Mouse (Mus musculus) adrenal gland, adult 2 months (tissue): ENCODE measurements around the gene Gm10073. TPM values are rescaled to one million over a fixed set of nuclear protein-coding genes. Genes with fewer than 3 reads are reported as not detected.
"Not testable (repeated sequence)": the region's sequence is repeated elsewhere in the genome, so short reads cannot be mapped to it uniquely, and the experiment has no call there.

Experiments
- DNase-seq: peaks from one replicate; pipeline ENCODE4 v3.0.0; 2021
- polyA plus RNA-seq: library from polyadenylated mRNA; depleted of rRNA; stranded (reverse); fragments of >200 nt; gene quantifications from 2 replicates; pipeline ENCODE4 v1.2.3, GENCODE M21; 2012
- total RNA-seq, 2 experiments: library from RNA; stranded (reverse); gene quantifications; 2 replicates each; pipeline ENCODE4 v1.2.3; 2021

The Gm10073 gene
- total and polyA plus RNA-seq, 3 experiments = 65.3 to 145 (median 71.9) TPM

- DNase-seq = no peak
Observed at GRCm38 (mm10) chr8:106599265-106599979, 26.2 kb upstream of the Gm10073 start.

- DNase-seq = no peak
Observed at GRCm38 (mm10) chr8:106597067-106597466, 23.8 kb upstream of the Gm10073 start.

- not testable (repeated sequence) for DNase-seq
Observed at GRCm38 (mm10) chr8:106595623-106596022, 22.4 kb upstream of the Gm10073 start.

- no peak for DNase-seq
Observed at GRCm38 (mm10) chr8:106592458-106592857, 19.2 kb upstream of the Gm10073 start.

- no peak for DNase-seq
Observed at GRCm38 (mm10) chr8:106588443-106589431, 15.5 kb upstream of the Gm10073 start.

GRCm38 (mm10) chr8:106586896-106587295 lies 13.6 kb upstream of the Gm10073 start:
- no peak for DNase-seq

- DNase-seq = no peak
Observed at GRCm38 (mm10) chr8:106585671-106586037, 12.4 kb upstream of the Gm10073 start.

GRCm38 (mm10) chr8:106584942-106585670 lies 11.8 kb upstream of the Gm10073 start:
- DNase-seq = no peak

- DNase-seq = no peak
Observed at GRCm38 (mm10) chr8:106581344-106582088, 8.3 kb upstream of the Gm10073 start.

- DNase-seq = no peak
Observed at GRCm38 (mm10) chr8:106579510-106579909, 6.2 kb upstream of the Gm10073 start.

GRCm38 (mm10) chr8:106576849-106577555 lies 3.7 kb upstream of the Gm10073 start:
- DNase-seq = peak; percentile 64

GRCm38 (mm10) chr8:106574283-106574682 lies 1.0 kb upstream of the Gm10073 start:
- no peak for DNase-seq

GRCm38 (mm10) chr8:106572175-106572574 lies 1.1 kb downstream of the Gm10073 start:
- not testable (repeated sequence) for DNase-seq

- no peak for DNase-seq
Observed at GRCm38 (mm10) chr8:106571551-106572172, 1.6 kb downstream of the Gm10073 start.

GRCm38 (mm10) chr8:106570386-106570785 lies 2.9 kb downstream of the Gm10073 start:
- no peak for DNase-seq

GRCm38 (mm10) chr8:106569006-106569405 lies 4.3 kb downstream of the Gm10073 start:
- DNase-seq = no peak

- DNase-seq = no peak
Observed at GRCm38 (mm10) chr8:106563691-106564182, 9.5 kb downstream of the Gm10073 start.

- peak; percentile 73 for DNase-seq
Observed at GRCm38 (mm10) chr8:106561097-106561865, 12.0 kb downstream of the Gm10073 start.

- no peak for DNase-seq
Observed at GRCm38 (mm10) chr8:106559844-106560243, 13.4 kb downstream of the Gm10073 start.
